In genomic region chr14:117961844-117962243, GRCm38 (mm10) we compare ENCODE assay signal across 15 mouse cellular contexts.
DNase-seq lines count a peak whose midpoint lies in the region; ATAC-seq and TF ChIP-seq lines count a peak whose summit lies in the region.
"Had no signal": no experiment of that assay in that cellular context is flagged by ENCODE, and none has a peak within 500 bp of the region (broad histone marks: within the 10 kb centered on the region; RNA-seq: fewer than 3 reads in every experiment).

No protein-coding gene starts in this region.

- H3K4me3 ChIP-seq in lung, embryonic 14.5 days (ENCODE audit: low read depth, low read length) = no peak overlapping the region
- H3K4me3 ChIP-seq in lung, adult 2 months (replicated peaks; ENCODE audit: extremely low read depth, low read depth, low read length) = no peak overlapping the region
- H3K4me3 ChIP-seq in midbrain, embryonic 14.5 days (replicated peaks; ENCODE audit: low read depth, low read length) = no peak overlapping the region
- no peak overlapping the region for H3K4me3 ChIP-seq in midbrain, embryonic 11.5 days (ENCODE audit: low read depth, low read length)
- H3K4me3 ChIP-seq in neural tube, embryonic 15.5 days (replicated peaks) = no peak overlapping the region
- H3K4me3 ChIP-seq in liver, embryonic 12.5 days = no peak overlapping the region
- H3K4me3 ChIP-seq: embryonic facial prominence, embryonic 13.5 days; embryonic facial prominence, embryonic 15.5 days; erythroblast, embryonic 14.5 days; forebrain, embryonic 10.5 days; forebrain, embryonic 12.5 days had no signal

- no peak overlapping the region for H3K27ac ChIP-seq in lung, embryonic 14.5 days (ENCODE audit: low read depth)
- no peak overlapping the region for H3K27ac ChIP-seq in midbrain, embryonic 14.5 days (replicated peaks; ENCODE audit: low read depth, low read length)
- H3K27ac ChIP-seq in midbrain, embryonic 11.5 days (ENCODE audit: low read depth, low read length) = no peak overlapping the region
- no peak overlapping the region for H3K27ac ChIP-seq in neural tube, embryonic 15.5 days (replicated peaks)
- no peak overlapping the region for H3K27ac ChIP-seq in liver, embryonic 12.5 days
- H3K27ac ChIP-seq: embryonic facial prominence, embryonic 13.5 days; embryonic facial prominence, embryonic 15.5 days; forebrain, embryonic 10.5 days; forebrain, embryonic 12.5 days had no signal

- no peaks in the 10 kb centered on the region for H3K9me3 ChIP-seq in lung, embryonic 14.5 days (ENCODE audit: low read depth, low read length)
- H3K9me3 ChIP-seq in midbrain, embryonic 14.5 days (ENCODE audit: control insufficient read depth, low read length) = no peaks in the 10 kb centered on the region
- no peaks in the 10 kb centered on the region for H3K9me3 ChIP-seq in midbrain, embryonic 11.5 days (ENCODE audit: control insufficient read depth, low read length)
- no peaks in the 10 kb centered on the region for H3K9me3 ChIP-seq in neural tube, embryonic 15.5 days (replicated peaks)
- no peaks in the 10 kb centered on the region; the same call in 1 of the 2 replicates for H3K9me3 ChIP-seq in liver, embryonic 12.5 days (replicated peaks)
- H3K9me3 ChIP-seq: embryonic facial prominence, embryonic 13.5 days; embryonic facial prominence, embryonic 15.5 days; forebrain, embryonic 10.5 days; forebrain, embryonic 12.5 days had no signal

- no peak overlapping the region for H3K9ac ChIP-seq in lung, embryonic 14.5 days
- no peak overlapping the region for H3K9ac ChIP-seq in midbrain, embryonic 14.5 days (replicated peaks; ENCODE audit: low read length)
- H3K9ac ChIP-seq in midbrain, embryonic 11.5 days (ENCODE audit: low read length) = no peak overlapping the region
- H3K9ac ChIP-seq in neural tube, embryonic 15.5 days (replicated peaks) = no peak overlapping the region
- H3K9ac ChIP-seq in liver, embryonic 12.5 days = no peak overlapping the region
- H3K9ac ChIP-seq: embryonic facial prominence, embryonic 13.5 days; embryonic facial prominence, embryonic 15.5 days; forebrain, embryonic 12.5 days had no signal

- ATAC-seq in lung, embryonic 14.5 days (ENCODE audit: insufficient read depth) = peak; percentile 58; the same call in 1 of the 2 replicates
- ATAC-seq in midbrain, embryonic 14.5 days (ENCODE audit: low FRiP score, low TSS enrichment) = 0 out of 2 replicates have a peak, but pooled peaks have one; percentile 55
- ATAC-seq in midbrain, embryonic 11.5 days (ENCODE audit: low FRiP score) = no peak
- ATAC-seq in neural tube, embryonic 15.5 days (ENCODE audit: low FRiP score) = peak; percentile 37; the same call in 1 of the 2 replicates
- no peak for ATAC-seq in liver, embryonic 12.5 days

- H3K4me2 ChIP-seq in lung, embryonic 14.5 days = no peak overlapping the region
- H3K4me2 ChIP-seq in midbrain, embryonic 14.5 days (ENCODE audit: low read length) = no peak overlapping the region
- no peak overlapping the region for H3K4me2 ChIP-seq in midbrain, embryonic 11.5 days
- no peak overlapping the region for H3K4me2 ChIP-seq in neural tube, embryonic 15.5 days
- H3K4me2 ChIP-seq in liver, embryonic 12.5 days = no peak overlapping the region
- H3K4me2 ChIP-seq: embryonic facial prominence, embryonic 13.5 days; embryonic facial prominence, embryonic 15.5 days; forebrain, embryonic 12.5 days had no signal

- DNase-seq in lung, embryonic 14.5 days = no peak
- no peak for DNase-seq in lung, adult 2 months
- DNase-seq in midbrain, embryonic 14.5 days = no peak
- DNase-seq in midbrain, embryonic 11.5 days (ENCODE audit: low spot score, missing footprints) = no peak
- DNase-seq: cerebellum, adult 11 months; cerebellum, adult 8-10 months; cerebellum, adult 9-11 months; cerebellum, postnatal 36 days had no signal

- no peak for TF ChIP-seq POLR2A in lung, adult 2 months (IDR thresholded peaks at IDR 0.05; ENCODE audit: borderline replicate concordance, extremely low read depth, low read depth, low read length)

- no peaks in the 10 kb centered on the region for H3K4me1 ChIP-seq in lung, embryonic 14.5 days (ENCODE audit: insufficient read depth)
- H3K4me1 ChIP-seq in lung, adult 2 months (ENCODE audit: control insufficient read depth, insufficient read depth, low read length) = no peaks in the 10 kb centered on the region
- no peaks in the 10 kb centered on the region for H3K4me1 ChIP-seq in midbrain, embryonic 14.5 days (ENCODE audit: control insufficient read depth, insufficient read depth, low read length)
- no peaks in the 10 kb centered on the region for H3K4me1 ChIP-seq in midbrain, embryonic 11.5 days (ENCODE audit: control insufficient read depth, insufficient read depth, low read length)
- H3K4me1 ChIP-seq in neural tube, embryonic 15.5 days = peaks cover 26% of the 10 kb centered on the region
- H3K4me1 ChIP-seq in liver, embryonic 12.5 days = no peaks in the 10 kb centered on the region
- H3K4me1 ChIP-seq: embryonic facial prominence, embryonic 13.5 days; embryonic facial prominence, embryonic 15.5 days; forebrain, embryonic 10.5 days had no signal

- TF ChIP-seq CTCF in lung, embryonic 14.5 days (IDR thresholded peaks at IDR 0.05; ENCODE audit: low read depth) = no peak
- no peak for TF ChIP-seq CTCF in lung, adult 2 months (IDR thresholded peaks at IDR 0.05; ENCODE audit: insufficient read depth, low read length)

- H3K27me3 ChIP-seq in lung, embryonic 14.5 days (ENCODE audit: insufficient read depth, low read length) = no peaks in the 10 kb centered on the region
- no peaks in the 10 kb centered on the region for H3K27me3 ChIP-seq in midbrain, embryonic 14.5 days (ENCODE audit: control insufficient read depth, insufficient read depth, low read length)
- H3K27me3 ChIP-seq in midbrain, embryonic 11.5 days (ENCODE audit: control insufficient read depth, insufficient read depth, low read length) = no peaks in the 10 kb centered on the region
- no peaks in the 10 kb centered on the region for H3K27me3 ChIP-seq in neural tube, embryonic 15.5 days (replicated peaks)
- no peaks in the 10 kb centered on the region for H3K27me3 ChIP-seq in liver, embryonic 12.5 days (replicated peaks)
- H3K27me3 ChIP-seq: embryonic facial prominence, embryonic 13.5 days; embryonic facial prominence, embryonic 15.5 days; forebrain, embryonic 12.5 days had no signal

- H3K36me3 ChIP-seq in lung, embryonic 14.5 days (ENCODE audit: insufficient read depth) = no peaks in the 10 kb centered on the region
- H3K36me3 ChIP-seq in midbrain, embryonic 14.5 days (ENCODE audit: control insufficient read depth, insufficient read depth, low read length) = no peaks in the 10 kb centered on the region
- H3K36me3 ChIP-seq in midbrain, embryonic 11.5 days (ENCODE audit: control insufficient read depth, insufficient read depth, low read length) = no peaks in the 10 kb centered on the region
- no peaks in the 10 kb centered on the region for H3K36me3 ChIP-seq in neural tube, embryonic 15.5 days
- H3K36me3 ChIP-seq in liver, embryonic 12.5 days = no peaks in the 10 kb centered on the region
- H3K36me3 ChIP-seq: embryonic facial prominence, embryonic 13.5 days; embryonic facial prominence, embryonic 15.5 days; forebrain, embryonic 10.5 days; forebrain, embryonic 12.5 days had no signal

- WGBS in lung, embryonic 14.5 days = 66% methylated on average over 6 of the region's 6 CpGs
- WGBS in lung, adult 2 months = 76% methylated on average over 6 of the region's 6 CpGs
- 93% methylated on average over 6 of the region's 6 CpGs for WGBS in midbrain, embryonic 14.5 days
- WGBS in midbrain, embryonic 11.5 days = 91% methylated on average over 6 of the region's 6 CpGs
- 92% methylated on average over 6 of the region's 6 CpGs for WGBS in neural tube, embryonic 15.5 days
- WGBS in liver, embryonic 12.5 days (ENCODE audit: insufficient replicate concordance) = 68% methylated on average over 6 of the region's 6 CpGs

Comparison
In these comparisons a context has a peak if more than half of its experiments do, and no peak if none do; other contexts are left out.
1. ATAC-seq: peak in lung, embryonic 14.5 days (single experiment), midbrain, embryonic 14.5 days (single experiment) and neural tube, embryonic 15.5 days (single experiment); none in midbrain, embryonic 11.5 days (single experiment) and liver, embryonic 12.5 days (single experiment).